Mouse (Mus musculus) limb, embryonic 11.5 days (tissue): ENCODE data around the gene Plekhm3. TPM values are rescaled to one million over a fixed set of nuclear protein-coding genes. Genes with fewer than 3 reads are reported as not detected.

Source experiments
- ATAC-seq: fragments of 200-750 bp; cut with Nextera tagmentation; 2 replicates; pipeline ENCODE4 v1.8.0; 2017; ENCODE audit warnings: low read depth; ENCODE audit not compliant: insufficient number of reproducible peaks, low FRiP score, low TSS enrichment
- DNase-seq: peaks from one replicate; pipeline ENCODE4 v3.0.0-alpha.2; 2015; ENCODE audit warnings: low spot score
- H3K27ac ChIP-seq: fragments of 300-500 bp; sonication (generic); replicated peaks from 2 replicates; pipeline ENCODE4 v1.5.1; 2014; ENCODE audit warnings: low read depth, mild to moderate bottlenecking, low read length
- H3K27me3 ChIP-seq: fragments of 300-500 bp; sonication (generic); 2 replicates; pipeline ENCODE4 v1.6.1; 2014; ENCODE audit warnings: mild to moderate bottlenecking, low read length, mixed read lengths; ENCODE audit not compliant: control insufficient read depth, insufficient read depth
- H3K36me3 ChIP-seq: fragments of 300-500 bp; sonication (generic); 2 replicates; pipeline ENCODE4 v1.6.1; 2014; ENCODE audit warnings: mild to moderate bottlenecking, low read length, moderate library complexity, mixed read lengths; ENCODE audit not compliant: control insufficient read depth, insufficient read depth
- H3K4me1 ChIP-seq: fragments of 300-500 bp; sonication (generic); 2 replicates; pipeline ENCODE4 v1.6.1; 2014; ENCODE audit warnings: low read length, mixed read lengths; ENCODE audit not compliant: control insufficient read depth, insufficient read depth
- H3K4me2 ChIP-seq: fragments of 300-500 bp; sonication (generic); 2 replicates; pipeline ENCODE4 v1.6.1; 2014; ENCODE audit warnings: low read depth, mild to moderate bottlenecking, moderate library complexity; ENCODE audit not compliant: severe bottlenecking
- H3K4me3 ChIP-seq: fragments of 300-500 bp; sonication (generic); 2 replicates; pipeline ENCODE4 v1.5.1; 2014; ENCODE audit warnings: low read depth, low read length
- H3K9ac ChIP-seq: fragments of 300-500 bp; sonication (generic); 2 replicates; pipeline ENCODE4 v1.6.1; 2014; ENCODE audit warnings: mild to moderate bottlenecking, low read length
- H3K9me3 ChIP-seq: fragments of 300-500 bp; sonication (generic); 2 replicates; pipeline ENCODE4 v1.6.1; 2016; ENCODE audit warnings: low read length; ENCODE audit not compliant: control insufficient read depth
- WGBS: fragments of 180-500 bp; shearing (Covaris S2); extraction: QIAGEN DNeasy Blood & Tissue Kit; methylation state at CpG from one replicate; pipeline ENCODE4 v1.1.7; 2014; 5-methylcytosine and 5-hydroxymethylcytosine counted together
- polyA plus RNA-seq: library from polyadenylated mRNA; unstranded; fragments of >200 nt; fragmentation: Nextera tagmentation; extraction: Ambion mirVana; gene quantifications from 2 replicates; pipeline ENCODE4 v1.2.1, GENCODE M21; 2014

Plekhm3 gene
- 7.8 and 9.2 TPM in 2 replicates for polyA plus RNA-seq

DNA sequence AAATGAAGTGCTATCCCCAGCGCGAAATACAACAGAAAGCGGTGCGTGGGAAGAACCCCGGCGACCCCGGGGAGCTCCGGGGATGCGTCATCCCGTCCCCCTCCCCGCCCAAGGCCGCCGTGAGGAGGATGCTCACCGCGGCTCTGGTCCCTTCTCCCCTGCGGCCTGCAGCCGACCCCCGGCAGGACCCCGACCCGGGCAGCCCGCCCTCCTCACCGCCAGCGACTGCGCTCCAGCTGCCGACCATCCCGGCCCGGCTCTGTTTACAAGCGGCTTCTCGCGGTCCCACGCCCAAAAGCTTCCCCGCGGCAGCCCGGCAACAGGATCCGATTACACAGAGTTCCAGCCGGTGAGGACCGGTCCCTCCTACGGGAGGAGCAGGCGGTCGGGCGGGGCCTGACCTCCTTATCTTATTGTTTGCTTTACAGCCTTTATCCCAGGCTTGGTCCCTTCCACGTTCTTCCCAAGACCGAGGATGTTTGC, at the start of gene Plekhm3:
Gene Plekhm3 (minus strand): TSS at position 346 of the 483 bp plus-strand sequence.
- Histone ChIP-seq H3K9ac (peak within 1 kb of the TSS; percentile 93), H3K9me3 (no peaks in the 10 kb centered on the region), H3K36me3 (no peaks in the 10 kb centered on the region), H3K4me3 (peak within 1 kb of the TSS; percentile 82), H3K27ac (no peak within 1 kb of the TSS; the same call in 1 of the 2 replicates), H3K4me1 (no peaks in the 10 kb centered on the region), H3K27me3 (no peaks in the 10 kb centered on the region), H3K4me2 (peak within 1 kb of the TSS; percentile 48)
- 0% methylated on average over 42 of the region's 43 CpGs for WGBS
- peak; percentile 91 for DNase-seq
- peak; percentile 82 for ATAC-seq

DNA sequence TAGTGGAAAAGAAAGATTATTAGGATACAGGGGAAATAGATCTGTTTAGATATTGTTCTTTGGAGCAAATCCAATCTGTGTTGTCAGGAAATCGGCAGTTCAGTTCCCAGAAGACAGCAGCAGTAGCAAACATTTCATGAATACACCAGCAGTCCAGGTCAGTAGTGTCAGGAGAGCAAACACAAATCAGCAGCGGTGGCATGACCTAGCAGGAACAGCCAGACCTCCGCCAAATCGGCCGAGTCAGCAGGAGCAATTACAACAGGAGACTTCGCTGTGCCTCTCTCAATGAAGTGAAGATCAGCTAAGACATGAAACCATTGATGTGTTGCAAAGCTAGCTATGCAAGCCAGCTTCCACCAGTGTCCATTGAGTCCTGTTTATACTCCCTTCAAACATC, 49.0 kb upstream of the Plekhm3 start:
- Histone ChIP-seq H3K36me3 (no peaks in the 10 kb centered on the region), H3K9ac (no peak overlapping the region), H3K4me1 (peaks cover 3% of the 10 kb centered on the region; the same call in 1 of the 2 replicates), H3K27ac (no peak overlapping the region), H3K9me3 (no peaks in the 10 kb centered on the region), H3K27me3 (no peaks in the 10 kb centered on the region), H3K4me3 (no peak overlapping the region), H3K4me2 (no peak overlapping the region)
- DNase-seq (no peak), ATAC-seq (no peak)
- WGBS, result 87% methylated on average over 6 of the region's 6 CpGs

DNA sequence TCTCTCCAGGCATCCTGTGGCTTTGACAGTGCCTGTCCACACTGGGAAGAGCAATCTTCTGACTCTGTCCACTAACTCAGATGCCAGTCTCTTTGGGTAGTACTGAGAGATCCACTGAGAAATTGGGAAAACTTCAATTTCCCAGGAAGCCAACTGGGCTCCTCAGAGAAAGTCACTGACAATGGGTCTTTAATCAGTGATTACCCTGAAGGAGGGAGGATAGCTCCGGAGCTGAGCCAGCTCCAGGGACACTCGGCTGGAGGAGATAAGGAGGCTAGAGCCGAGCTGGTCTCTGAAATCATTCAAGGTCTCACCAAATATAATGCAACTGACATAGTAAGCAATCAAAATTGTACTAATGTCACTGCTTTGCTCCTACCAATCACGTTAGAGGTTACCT, 47.9 kb upstream of the Plekhm3 start:
- WGBS, result 83% methylated on average over 4 of the region's 4 CpGs
- Histone ChIP-seq H3K9me3 (no peaks in the 10 kb centered on the region), H3K36me3 (no peaks in the 10 kb centered on the region), H3K4me1 (peaks cover 3% of the 10 kb centered on the region; the same call in 1 of the 2 replicates), H3K9ac (no peak overlapping the region), H3K27me3 (no peaks in the 10 kb centered on the region), H3K4me2 (no peak overlapping the region), H3K27ac (no peak overlapping the region), H3K4me3 (no peak overlapping the region)
- ATAC-seq, result no peak
- no peak for DNase-seq

DNA sequence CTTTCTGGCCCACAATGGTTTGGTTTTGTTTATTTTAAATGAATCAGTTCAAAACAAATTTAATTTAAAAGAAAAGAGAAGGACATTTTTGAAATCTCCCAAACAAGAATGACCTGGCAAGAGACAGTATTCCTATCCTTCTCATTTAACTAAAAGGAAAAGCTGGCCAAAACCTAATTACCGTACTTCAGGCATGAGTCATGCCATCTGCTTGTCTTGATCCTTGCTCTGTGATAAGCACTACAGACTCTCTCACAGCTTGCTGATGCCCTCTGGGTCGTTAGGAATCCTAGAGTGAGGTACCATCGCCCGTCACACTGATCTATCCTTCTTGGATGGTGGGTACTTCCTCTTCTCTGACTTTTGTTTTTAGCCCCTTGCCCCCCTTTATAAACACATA, 36.6 kb upstream of the Plekhm3 start:
- no peak overlapping the region for H3K4me3 ChIP-seq
- H3K36me3 ChIP-seq, result no peaks in the 10 kb centered on the region
- DNase-seq (no peak), ATAC-seq (no peak)
- H3K27ac ChIP-seq, result no peak overlapping the region
- H3K4me2 ChIP-seq, result no peak overlapping the region
- no peak overlapping the region for H3K9ac ChIP-seq
- no peaks in the 10 kb centered on the region for H3K4me1 ChIP-seq
- no peaks in the 10 kb centered on the region for H3K27me3 ChIP-seq
- 82% methylated on average over 4 of the region's 4 CpGs for WGBS
- H3K9me3 ChIP-seq, result no peaks in the 10 kb centered on the region

DNA sequence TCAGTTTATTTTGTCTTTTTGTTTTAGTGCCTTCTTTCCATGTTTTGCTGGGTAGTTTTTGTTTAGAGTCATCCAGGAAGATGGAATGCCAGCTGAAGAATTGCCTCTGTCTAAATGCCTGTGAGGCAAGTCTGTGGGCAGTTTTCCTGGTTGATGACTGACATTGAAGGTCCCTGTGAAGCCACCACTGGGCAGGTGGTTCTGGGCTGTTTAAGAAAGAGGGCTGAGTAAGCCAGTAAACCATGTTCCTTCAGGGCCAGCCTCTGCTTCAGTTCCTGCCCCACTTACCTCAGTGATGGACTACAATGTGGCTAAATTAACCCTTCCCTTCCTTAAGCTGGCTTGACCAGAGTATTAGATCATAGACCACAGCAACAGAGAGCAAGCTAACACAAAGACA, 31.6 kb upstream of the Plekhm3 start:
- H3K4me2 ChIP-seq, result no peak overlapping the region
- no peaks in the 10 kb centered on the region for H3K4me1 ChIP-seq
- ATAC-seq (no peak), DNase-seq (no peak)
- no peaks in the 10 kb centered on the region for H3K36me3 ChIP-seq
- H3K27me3 ChIP-seq, result no peaks in the 10 kb centered on the region
- H3K27ac ChIP-seq, result no peak overlapping the region
- no peak overlapping the region for H3K4me3 ChIP-seq
- no peak overlapping the region for H3K9ac ChIP-seq
- no peaks in the 10 kb centered on the region for H3K9me3 ChIP-seq

DNA sequence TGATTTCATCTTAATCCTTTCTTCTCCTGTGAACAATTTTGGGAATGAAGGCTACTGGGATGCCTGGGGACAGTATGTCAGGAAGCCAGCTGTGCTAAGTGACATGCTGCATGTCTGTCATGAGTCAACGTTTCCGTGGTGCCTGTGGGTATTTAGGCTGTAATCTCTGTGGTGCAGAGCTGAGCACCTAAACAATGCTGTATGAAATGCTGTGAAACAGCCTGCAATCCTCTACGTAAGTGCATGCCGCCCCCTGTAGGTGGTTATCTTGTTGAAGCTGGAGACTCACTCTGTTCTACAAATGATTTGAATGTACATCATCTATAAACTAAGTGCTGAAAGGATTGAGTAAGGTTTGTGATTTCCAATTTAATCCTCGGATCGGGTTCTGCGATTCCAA, 29.5 kb upstream of the Plekhm3 start:
- DNase-seq (peak; percentile 66), ATAC-seq (no peak)
- WGBS, result 49% methylated on average over 7 of the region's 7 CpGs
- Histone ChIP-seq H3K9me3 (no peaks in the 10 kb centered on the region), H3K4me1 (no peaks in the 10 kb centered on the region), H3K27ac (no peak overlapping the region), H3K4me3 (no peak overlapping the region), H3K36me3 (no peaks in the 10 kb centered on the region), H3K4me2 (no peak overlapping the region), H3K9ac (no peak overlapping the region), H3K27me3 (no peaks in the 10 kb centered on the region)

DNA sequence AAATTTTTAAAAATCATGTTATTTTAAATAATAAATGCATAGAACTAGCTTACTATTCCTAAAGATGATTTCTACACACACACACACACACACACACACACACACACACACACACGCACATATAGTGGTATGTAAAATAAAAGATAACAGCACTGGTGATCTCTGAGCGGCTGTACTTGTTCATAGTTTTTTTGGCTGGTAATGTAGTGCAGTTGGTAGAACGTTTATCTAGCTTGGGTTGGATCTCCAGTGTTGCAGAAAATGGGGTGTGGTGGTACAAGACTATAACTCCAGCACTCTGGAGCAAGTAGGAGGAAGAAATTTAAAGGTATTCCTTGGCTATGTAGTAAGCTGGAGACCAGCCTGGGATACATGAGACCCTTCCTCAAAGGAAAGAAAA, 26.6 kb upstream of the Plekhm3 start:
- Histone ChIP-seq H3K4me3 (no peak overlapping the region), H3K27me3 (no peaks in the 10 kb centered on the region), H3K9ac (no peak overlapping the region), H3K27ac (no peak overlapping the region), H3K36me3 (no peaks in the 10 kb centered on the region), H3K4me2 (no peak overlapping the region), H3K4me1 (no peaks in the 10 kb centered on the region), H3K9me3 (no peaks in the 10 kb centered on the region)
- DNase-seq, result no peak
- no peak for ATAC-seq
- WGBS, result 88% methylated on average over 3 of the region's 3 CpGs

DNA sequence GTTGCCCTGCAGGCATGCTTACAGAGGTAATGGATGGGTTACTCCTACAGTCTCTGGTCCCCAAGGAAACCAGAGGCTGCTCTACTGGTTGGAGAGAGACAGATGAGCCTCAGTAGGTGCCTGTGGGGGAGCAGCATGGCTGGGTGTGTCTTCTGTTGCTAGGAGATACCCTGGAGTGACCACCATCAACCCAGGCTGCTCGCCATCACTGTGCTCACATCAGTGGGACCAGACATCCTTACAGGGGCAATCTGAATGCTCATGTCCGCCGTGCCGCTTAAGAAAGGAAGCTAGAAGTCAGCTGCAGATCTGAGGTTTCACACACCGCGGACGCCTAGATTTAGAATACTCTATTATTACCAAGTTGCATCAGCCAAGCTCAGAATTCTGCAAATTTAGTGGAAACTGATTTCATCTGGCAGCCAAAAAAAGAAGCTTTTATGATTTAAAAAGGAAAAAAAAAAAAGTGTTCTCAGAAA, 21.7 kb upstream of the Plekhm3 start:
- H3K4me3 ChIP-seq, result no peak overlapping the region
- H3K27me3 ChIP-seq, result no peaks in the 10 kb centered on the region
- no peaks in the 10 kb centered on the region for H3K4me1 ChIP-seq
- WGBS, result 81% methylated on average over 7 of the region's 7 CpGs
- DNase-seq, result no peak
- no peak for ATAC-seq
- no peak overlapping the region for H3K9ac ChIP-seq
- no peak overlapping the region for H3K4me2 ChIP-seq
- H3K36me3 ChIP-seq, result no peaks in the 10 kb centered on the region
- no peak overlapping the region for H3K27ac ChIP-seq
- no peaks in the 10 kb centered on the region for H3K9me3 ChIP-seq

DNA sequence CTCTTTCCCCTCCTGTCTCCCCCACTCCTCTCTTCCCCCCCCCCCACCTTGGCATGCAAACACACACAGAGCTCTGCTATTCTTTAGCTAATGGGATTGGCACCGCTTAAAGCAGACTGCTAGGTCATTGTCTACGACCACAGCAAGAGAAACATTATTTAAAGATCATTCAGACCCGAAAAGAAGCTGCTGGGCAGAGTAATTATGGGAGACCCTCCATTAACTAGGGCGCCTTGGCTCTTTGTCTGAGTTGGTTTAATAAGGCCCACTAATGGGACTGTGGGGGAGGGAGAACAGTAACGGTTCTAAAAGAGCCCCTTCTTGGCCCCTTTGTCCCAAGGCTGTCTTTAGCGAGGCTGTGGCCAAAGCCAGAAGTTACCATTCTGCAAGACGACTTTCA, 18.7 kb upstream of the Plekhm3 start:
- H3K4me3 ChIP-seq, result no peak overlapping the region
- ATAC-seq (no peak), DNase-seq (peak; percentile 25)
- no peaks in the 10 kb centered on the region for H3K36me3 ChIP-seq
- 35% methylated on average over 7 of the region's 7 CpGs for WGBS
- no peak overlapping the region for H3K9ac ChIP-seq
- no peaks in the 10 kb centered on the region for H3K4me1 ChIP-seq
- no peaks in the 10 kb centered on the region for H3K9me3 ChIP-seq
- H3K27ac ChIP-seq, result no peak overlapping the region
- H3K27me3 ChIP-seq, result no peaks in the 10 kb centered on the region
- no peak overlapping the region for H3K4me2 ChIP-seq
